Mouse (Mus musculus): Measurements from ENCODE around the gene Slc37a3.
"Not testable (repeated sequence)": the region's sequence is repeated elsewhere in the genome, so short reads cannot be mapped to it uniquely, and the experiment has no call there.

DNA sequence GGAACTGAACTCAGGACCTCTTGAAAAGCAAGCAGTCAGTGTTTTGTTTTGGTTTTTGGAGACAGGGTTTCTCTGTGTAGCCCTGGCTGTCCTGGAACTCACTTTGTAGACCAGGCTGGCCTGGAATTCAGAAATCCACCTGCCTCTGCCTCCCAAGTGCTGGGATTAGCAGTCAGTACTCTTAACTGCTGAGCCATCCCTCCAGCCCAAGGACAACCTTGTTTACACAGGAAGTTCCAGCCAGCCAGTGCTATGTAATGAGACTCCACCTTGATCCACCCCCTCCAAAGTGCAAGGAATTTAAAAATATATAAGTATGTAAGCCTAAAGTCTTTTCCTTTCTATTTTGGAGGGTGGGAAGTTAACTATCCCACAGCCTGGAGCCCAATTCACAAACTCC is 39.2 kb upstream of the Slc37a3 start:
- not testable (repeated sequence) for TF ChIP-seq POLR2A (IDR thresholded peaks at IDR 0.05; ENCODE audit: borderline replicate concordance, control insufficient read depth, low read depth, low read length); CTCF (IDR thresholded peaks at IDR 0.05; ENCODE audit: control insufficient read depth, insufficient read depth, low read length)
